Mouse (Mus musculus) cortical plate, adult 2 months (tissue): ENCODE results near the gene Sycp1. TPM values are rescaled to one million over a fixed set of nuclear protein-coding genes. Genes with fewer than 3 reads are reported as not detected.

Source experiments
- H3K27ac ChIP-seq: fragments of 200-500 bp; 2 replicates; pipeline ENCODE4 v1.5.1; 2012; ENCODE audit warnings: low read length, control low read depth, inconsistent platforms; ENCODE audit not compliant: insufficient read depth
- H3K4me1 ChIP-seq: fragments of 200-500 bp; 2 replicates; pipeline ENCODE4 v1.6.1; 2011; ENCODE audit warnings: low read length; ENCODE audit not compliant: control insufficient read depth, insufficient read depth
- H3K4me3 ChIP-seq: fragments of 200-500 bp; 2 replicates; pipeline ENCODE4 v1.5.1; 2011; ENCODE audit warnings: mild to moderate bottlenecking, low read length, control low read depth; ENCODE audit not compliant: insufficient read depth
- CTCF ChIP-seq: fragments of 200-500 bp; IDR thresholded peaks from 2 replicates; pipeline ENCODE4 v1.5.1; 2011; ENCODE audit warnings: mild to moderate bottlenecking, control low read depth, low read length; ENCODE audit not compliant: insufficient read depth; ENCODE audit errors: extremely low read depth
- POLR2A ChIP-seq: fragments of 200-500 bp; IDR thresholded peaks from 2 replicates; pipeline ENCODE4 v1.6.1; 2011; ENCODE audit warnings: mild to moderate bottlenecking, low read length, control low read depth; ENCODE audit not compliant: insufficient read depth; ENCODE audit errors: extremely low read depth
- polyA plus RNA-seq: library from polyadenylated mRNA; depleted of rRNA; stranded (reverse); fragments of >200 nt; gene quantifications from 2 replicates; pipeline ENCODE4 v1.2.3, GENCODE M21; 2012; rRNA removed

The Sycp1 gene
- polyA plus RNA-seq: not detected in 2 replicates

DNA sequence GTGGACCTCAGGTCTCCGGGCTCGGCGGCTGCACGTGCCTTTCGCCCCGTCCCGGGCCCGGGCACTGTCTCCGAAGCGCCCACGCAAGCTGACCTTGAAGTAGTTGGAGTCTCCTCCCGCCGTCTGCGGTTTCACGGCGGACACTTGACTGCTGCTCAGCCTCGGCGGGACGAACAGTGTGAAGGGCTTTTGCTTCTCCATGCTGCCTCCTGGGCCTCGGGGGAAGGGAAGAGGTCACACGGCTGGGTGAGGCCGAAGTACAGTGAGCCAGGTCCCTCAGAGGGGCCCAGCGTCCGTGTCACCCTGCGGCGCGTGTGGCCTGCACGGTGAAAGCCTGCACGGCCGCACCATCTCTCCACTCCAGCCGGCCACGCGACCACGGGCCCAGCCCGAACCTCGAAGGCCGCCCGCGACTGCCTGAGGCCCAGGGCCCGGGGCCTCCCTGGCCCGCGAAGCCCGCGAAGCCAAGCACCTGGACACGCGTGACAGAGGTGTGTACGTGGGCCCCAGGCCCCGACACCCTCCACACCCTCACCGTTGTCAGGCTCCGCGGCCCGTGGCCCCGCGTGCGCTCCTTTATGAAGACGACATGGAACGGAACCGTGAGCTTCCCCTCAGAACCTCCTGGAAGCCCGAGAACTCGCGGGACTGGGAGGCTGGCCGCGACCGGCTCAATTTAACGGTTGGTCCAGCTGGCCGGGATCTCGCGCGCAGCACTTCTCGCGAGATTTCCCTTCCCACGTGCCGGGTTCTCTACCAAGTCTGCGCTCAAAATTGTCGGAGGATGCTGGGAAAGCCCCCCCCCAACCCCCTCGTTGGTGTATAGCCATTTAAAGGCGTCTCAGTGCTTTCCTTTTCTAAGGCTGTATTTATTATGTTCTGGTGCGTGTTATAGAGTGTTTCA lies at the start of gene Sycp1:
TSS of gene Sycp1 (minus strand) at position 650 of the 904 bp plus-strand sequence.
- no peak within 1 kb of the TSS for H3K4me3 ChIP-seq
- no peak for TF ChIP-seq CTCF
- no peaks in the 10 kb centered on the region for H3K4me1 ChIP-seq
- H3K27ac ChIP-seq: no peak within 1 kb of the TSS

DNA sequence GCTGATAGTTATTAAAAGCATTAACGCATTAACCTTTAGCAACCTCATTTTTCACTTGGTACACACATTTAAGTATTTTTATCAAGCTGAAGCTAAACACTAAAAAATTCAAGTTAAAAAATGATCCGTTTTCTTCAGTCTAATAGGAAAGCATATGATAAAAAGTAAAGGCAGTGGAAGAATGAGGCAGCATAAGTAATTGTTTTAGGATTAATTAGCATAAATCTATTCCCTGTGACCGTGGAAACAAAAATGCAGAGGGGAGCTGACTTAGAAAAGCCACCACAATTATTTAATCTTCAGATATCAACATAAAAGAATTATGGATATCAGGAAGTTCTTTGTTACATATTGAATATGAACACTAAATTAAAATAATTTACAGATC lies 44.4 kb upstream of the Sycp1 start:
- TF ChIP-seq POLR2A: no peak
- TF ChIP-seq CTCF: no peak
- no peak overlapping the region for H3K27ac ChIP-seq
- no peak overlapping the region for H3K4me3 ChIP-seq
- no peaks in the 10 kb centered on the region for H3K4me1 ChIP-seq

DNA sequence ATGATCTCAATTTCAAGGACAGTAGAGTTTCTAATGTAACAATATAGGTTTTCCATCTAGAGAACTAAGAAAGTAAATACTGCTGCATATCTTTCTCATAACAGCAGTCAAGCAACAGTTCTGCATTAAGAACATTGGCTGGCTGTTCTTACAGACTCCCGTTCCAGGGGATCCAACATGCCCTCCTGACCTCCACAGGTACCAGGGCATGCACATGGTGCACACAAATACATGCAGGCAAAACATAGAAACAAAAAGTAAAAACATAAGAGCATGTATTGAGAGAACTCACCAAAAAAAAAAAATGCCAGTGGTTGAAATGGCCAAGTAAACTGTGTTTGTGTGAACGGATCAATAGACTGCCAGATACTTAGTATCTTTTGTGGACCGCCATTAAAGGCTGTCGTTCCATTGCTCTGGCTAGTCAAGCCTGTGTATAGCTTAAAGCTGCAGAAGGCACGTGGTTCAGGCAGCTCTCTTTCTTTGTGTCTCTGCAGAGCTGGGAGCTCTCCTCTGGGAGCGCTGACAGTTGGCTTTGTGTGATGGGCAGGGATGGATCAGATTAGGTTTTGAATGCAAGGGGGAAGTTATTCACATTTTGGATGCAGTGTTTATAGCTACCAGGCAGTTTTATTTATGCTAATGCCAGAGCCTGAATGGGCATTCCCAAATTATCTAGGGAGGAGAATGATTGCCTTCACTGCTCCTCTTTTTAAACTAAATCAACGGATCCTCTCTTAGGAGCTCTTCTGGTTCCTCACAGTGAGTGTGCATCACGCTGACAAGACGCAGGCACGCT lies 43.8 kb upstream of the Sycp1 start:
- no peak overlapping the region for H3K4me3 ChIP-seq
- TF ChIP-seq CTCF: no peak
- TF ChIP-seq POLR2A: no peak
- H3K27ac ChIP-seq: no peak overlapping the region
- no peaks in the 10 kb centered on the region for H3K4me1 ChIP-seq

DNA sequence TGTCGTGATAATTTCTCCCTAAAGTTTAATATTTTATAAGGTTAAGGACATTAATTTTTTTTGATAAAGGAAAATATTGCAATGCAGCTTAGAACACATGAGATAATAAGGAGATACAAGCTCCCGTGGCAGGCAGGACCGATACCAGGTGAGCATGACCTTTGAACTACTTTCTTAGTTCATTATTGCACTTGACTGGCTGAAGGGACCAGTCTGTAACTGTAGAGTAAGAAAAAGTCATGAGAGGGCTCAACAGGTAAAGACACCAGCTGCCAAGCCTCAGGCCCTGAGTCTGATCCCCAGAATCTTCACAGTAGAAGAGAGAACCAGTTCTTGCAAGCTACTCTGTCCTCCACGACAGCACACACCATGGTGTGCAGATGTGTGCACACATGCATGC lies 41.0 kb upstream of the Sycp1 start:
- Histone ChIP-seq H3K4me1 (no peaks in the 10 kb centered on the region), H3K4me3 (no peak overlapping the region), H3K27ac (no peak overlapping the region)
- no peak for TF ChIP-seq CTCF
- TF ChIP-seq POLR2A: no peak

DNA sequence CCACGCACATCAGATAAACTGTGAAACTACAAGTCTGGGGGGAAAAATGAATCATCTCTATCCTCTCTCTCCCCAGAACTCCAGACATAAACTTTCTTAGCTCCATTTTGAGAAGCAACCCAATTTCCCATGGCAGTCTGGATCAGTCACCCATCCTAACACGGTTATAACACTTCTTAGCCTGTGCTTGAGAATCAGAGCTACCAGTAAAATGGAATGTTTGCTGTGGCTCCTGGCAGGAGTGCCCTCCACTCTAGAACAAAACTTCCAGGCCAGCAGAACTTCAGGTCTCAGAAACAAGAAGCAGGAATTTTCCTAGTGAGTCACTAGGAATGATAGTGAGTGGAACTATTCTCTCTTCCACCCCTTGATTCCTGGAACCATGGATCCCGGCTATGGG lies 34.6 kb upstream of the Sycp1 start:
- H3K4me3 ChIP-seq: no peak overlapping the region
- H3K4me1 ChIP-seq: no peaks in the 10 kb centered on the region
- TF ChIP-seq CTCF: no peak
- TF ChIP-seq POLR2A: no peak
- no peak overlapping the region for H3K27ac ChIP-seq

DNA sequence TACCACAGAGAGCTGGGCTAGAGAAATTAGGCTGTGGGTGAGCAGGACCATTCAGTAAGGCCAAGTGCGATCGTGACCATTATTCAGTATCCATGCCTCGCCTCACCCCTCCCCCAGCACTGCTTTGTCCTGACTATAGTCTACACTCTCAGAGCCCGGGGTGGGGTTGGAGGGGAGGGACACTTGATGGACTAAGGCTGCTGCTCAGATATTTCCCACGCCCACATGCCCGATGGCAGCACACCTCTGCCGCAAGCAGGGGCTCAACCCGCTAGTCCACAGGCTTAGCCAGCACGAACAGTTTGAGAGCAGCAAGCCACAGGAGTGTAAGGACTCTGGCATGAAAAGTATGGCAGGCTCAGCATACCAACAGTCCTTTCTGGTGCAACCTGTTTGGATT lies 34.2 kb upstream of the Sycp1 start:
- Histone ChIP-seq H3K27ac (no peak overlapping the region), H3K4me3 (no peak overlapping the region), H3K4me1 (no peaks in the 10 kb centered on the region)
- TF ChIP-seq POLR2A: no peak
- no peak for TF ChIP-seq CTCF

DNA sequence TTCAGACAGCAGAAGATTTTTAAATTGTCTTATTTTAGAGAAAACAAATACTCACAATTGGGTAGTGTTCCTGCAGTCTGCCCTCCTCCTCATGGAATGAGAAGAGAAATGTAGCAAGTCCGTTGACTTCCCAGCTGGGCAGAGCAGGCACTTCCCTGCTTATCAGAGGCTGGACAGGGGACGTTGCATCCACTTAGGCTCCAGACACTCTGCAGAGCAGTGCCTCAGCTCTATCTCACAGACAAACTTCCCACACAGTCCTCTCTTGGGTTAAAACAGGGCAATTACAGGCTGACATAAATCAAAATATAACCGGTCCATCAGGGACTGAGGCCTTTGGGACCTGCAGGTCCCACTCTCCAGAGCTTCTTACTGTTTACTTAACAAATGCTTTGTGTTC lies 28.1 kb upstream of the Sycp1 start, which contains the start of gene Nr1h5:
TSS of gene Nr1h5 (minus strand) at position 101 of the 400 bp plus-strand sequence.
- TF ChIP-seq CTCF (no peak), POLR2A (no peak)
- Histone ChIP-seq H3K4me1 (no peaks in the 10 kb centered on the region), H3K4me3 (no peak within 1 kb of the TSS), H3K27ac (no peak within 1 kb of the TSS)

DNA sequence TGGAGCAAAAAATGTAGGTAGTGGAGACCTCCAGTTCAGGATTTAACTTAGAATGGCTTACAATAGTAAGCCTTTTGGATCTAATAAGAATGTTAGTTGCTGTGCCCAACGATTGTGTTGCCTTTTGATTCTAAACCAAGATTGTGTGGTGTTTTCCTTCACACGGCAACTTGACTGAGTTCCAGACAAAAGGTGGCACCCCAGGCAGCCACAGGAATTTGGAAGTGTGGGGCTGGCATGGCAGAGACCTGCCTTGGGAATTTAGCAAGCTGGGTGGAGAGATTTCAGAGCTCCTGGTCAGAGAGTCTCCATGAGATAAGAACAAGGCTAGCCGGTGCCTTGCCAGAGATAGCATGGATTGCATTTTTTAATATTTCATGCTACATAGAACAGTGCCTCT lies 19.7 kb upstream of the Sycp1 start:
- no peaks in the 10 kb centered on the region for H3K4me1 ChIP-seq
- H3K4me3 ChIP-seq: no peak overlapping the region
- TF ChIP-seq CTCF: no peak
- TF ChIP-seq POLR2A: no peak

DNA sequence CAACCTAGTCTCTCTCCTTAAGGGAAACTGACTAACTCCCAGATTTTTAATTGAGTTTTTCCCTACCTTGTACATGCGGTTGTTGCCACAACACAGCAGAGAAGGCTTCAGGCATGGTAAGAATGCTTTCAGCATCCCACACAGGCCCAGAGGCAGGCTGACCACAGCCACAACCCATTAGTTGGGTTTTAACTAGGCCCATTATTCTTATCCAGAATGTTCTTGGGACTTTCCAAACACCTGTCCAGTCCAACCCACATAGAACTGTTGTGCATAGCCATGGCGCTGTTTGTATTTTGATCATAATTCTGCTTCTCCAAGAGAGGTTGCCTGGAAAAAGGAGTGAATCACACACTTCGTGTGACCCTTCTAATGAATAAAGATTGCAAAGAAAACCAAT lies 19.2 kb upstream of the Sycp1 start:
- TF ChIP-seq CTCF (no peak), POLR2A (no peak)
- Histone ChIP-seq H3K4me3 (no peak overlapping the region), H3K27ac (no peak overlapping the region), H3K4me1 (no peaks in the 10 kb centered on the region)

More for the DNA sequence above, 19.7 kb upstream of the Sycp1 start:
- no peak overlapping the region for H3K27ac ChIP-seq

DNA sequence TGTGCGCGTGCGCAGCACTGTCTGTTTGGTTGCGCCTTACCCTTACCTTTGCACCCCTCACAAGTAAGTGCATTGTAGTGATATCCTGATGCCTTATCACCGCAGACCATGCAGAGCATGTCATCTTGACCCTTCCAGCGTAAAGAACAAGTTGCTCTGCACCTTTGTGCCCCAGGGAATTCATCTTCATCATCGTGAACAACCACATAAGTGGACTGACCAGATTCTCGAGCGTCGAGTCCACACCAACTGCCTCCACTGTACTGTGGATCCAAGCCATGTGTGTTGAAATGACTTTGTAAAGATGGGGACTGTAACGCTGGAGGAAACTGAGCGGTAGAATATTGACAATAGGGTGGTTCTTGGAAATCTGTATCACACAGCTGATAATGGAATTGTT lies 18.6 kb upstream of the Sycp1 start:
- Histone ChIP-seq H3K27ac (no peak overlapping the region), H3K4me1 (no peaks in the 10 kb centered on the region), H3K4me3 (no peak overlapping the region)
- TF ChIP-seq CTCF (no peak), POLR2A (no peak)
